Mouse (Mus musculus) embryonic facial prominence, embryonic 11.5 days (tissue): ENCODE data around the gene Fgd6. TPM values are rescaled to one million over a fixed set of nuclear protein-coding genes. Genes with fewer than 3 reads are reported as not detected.

Source experiments
- ATAC-seq: fragments of 200-750 bp; cut with Nextera tagmentation; replicated peaks from 2 replicates; pipeline ENCODE4 v1.8.0; 2017; ENCODE audit warnings: low read depth; ENCODE audit not compliant: insufficient number of reproducible peaks, low FRiP score, low TSS enrichment
- DNase-seq: peaks from one replicate; pipeline ENCODE4 v3.0.0-alpha.2; 2015; ENCODE audit warnings: low spot score
- H3K27ac ChIP-seq: fragments of 300-500 bp; sonication (generic); replicated peaks from 2 replicates; pipeline ENCODE4 v1.5.1; 2014; ENCODE audit warnings: mild to moderate bottlenecking, low read depth, low read length, control low read depth
- H3K27me3 ChIP-seq: fragments of 300-500 bp; sonication (generic); 2 replicates; pipeline ENCODE4 v1.6.1; 2014; ENCODE audit warnings: mild to moderate bottlenecking, low read length, moderate library complexity, mixed read lengths; ENCODE audit not compliant: control insufficient read depth, insufficient read depth
- H3K36me3 ChIP-seq: fragments of 300-500 bp; sonication (generic); replicated peaks from 2 replicates; pipeline ENCODE4 v1.6.1; 2014; ENCODE audit warnings: low read depth, mild to moderate bottlenecking, low read length, moderate library complexity, mixed read lengths; ENCODE audit not compliant: control insufficient read depth, insufficient read depth
- H3K4me1 ChIP-seq: fragments of 300-500 bp; sonication (generic); 2 replicates; pipeline ENCODE4 v1.6.1; 2014; ENCODE audit warnings: low read length, mixed read lengths; ENCODE audit not compliant: control insufficient read depth, insufficient read depth
- H3K4me2 ChIP-seq: fragments of 300-500 bp; sonication (generic); 2 replicates; pipeline ENCODE4 v1.6.1; 2014; ENCODE audit warnings: low read depth, mild to moderate bottlenecking, control low read depth, low read length, moderate library complexity
- H3K4me3 ChIP-seq: fragments of 300-500 bp; sonication (generic); 2 replicates; pipeline ENCODE4 v1.5.1; 2014; ENCODE audit warnings: low read depth, low read length, control low read depth
- H3K9ac ChIP-seq: fragments of 300-500 bp; sonication (generic); replicated peaks from 2 replicates; pipeline ENCODE4 v1.6.1; 2014; ENCODE audit warnings: mild to moderate bottlenecking, control low read depth, low read length
- H3K9me3 ChIP-seq: fragments of 300-500 bp; sonication (generic); replicated peaks from 2 replicates; pipeline ENCODE4 v1.6.1; 2016; ENCODE audit warnings: mild to moderate bottlenecking, low read length, inconsistent platforms, mixed read lengths; ENCODE audit not compliant: control insufficient read depth
- WGBS: fragments of 180-500 bp; shearing (Covaris S2); extraction: QIAGEN DNeasy Blood & Tissue Kit; methylation state at CpG from one replicate; pipeline ENCODE4 v1.1.7; 2014; 5-methylcytosine and 5-hydroxymethylcytosine counted together
- polyA plus RNA-seq: library from polyadenylated mRNA; unstranded; fragments of >200 nt; fragmentation: Nextera tagmentation; extraction: Ambion mirVana; gene quantifications from 2 replicates; pipeline ENCODE4 v1.2.1, GENCODE M21; 2014

Gene Fgd6
- polyA plus RNA-seq, 1 experiment from 2014 or later = 4.4 TPM

GRCm38 (mm10) chr10:94133674-94134073 is 97.9 kb downstream of the Fgd6 start:
- Histone ChIP-seq H3K27ac (no peak overlapping the region), H3K4me2 (no peak overlapping the region), H3K9me3 (no peaks in the 10 kb centered on the region), H3K36me3 (no peaks in the 10 kb centered on the region), H3K9ac (no peak overlapping the region), H3K4me3 (no peak overlapping the region), H3K4me1 (no peaks in the 10 kb centered on the region), H3K27me3 (no peaks in the 10 kb centered on the region)
- ATAC-seq = no peak
- WGBS = 88% methylated on average over 7 of the region's 7 CpGs
- DNase-seq = no peak

- 92% methylated on average over 12 of the region's 12 CpGs for WGBS
- Histone ChIP-seq H3K27me3 (no peaks in the 10 kb centered on the region), H3K27ac (no peak overlapping the region), H3K9ac (no peak overlapping the region), H3K9me3 (no peaks in the 10 kb centered on the region), H3K4me3 (no peak overlapping the region), H3K4me1 (no peaks in the 10 kb centered on the region), H3K36me3 (no peaks in the 10 kb centered on the region), H3K4me2 (no peak overlapping the region)
- ATAC-seq = no peak
- no peak for DNase-seq
These were observed 99.0 kb downstream of the Fgd6 start for GRCm38 (mm10) chr10:94134535-94135390.

- 88% methylated on average over 10 of the region's 10 CpGs for WGBS
- no peaks in the 10 kb centered on the region for H3K36me3 ChIP-seq
- no peak overlapping the region for H3K9ac ChIP-seq
- no peaks in the 10 kb centered on the region for H3K27me3 ChIP-seq
- H3K4me1 ChIP-seq = no peaks in the 10 kb centered on the region
- no peak overlapping the region for H3K4me2 ChIP-seq
- H3K9me3 ChIP-seq = no peaks in the 10 kb centered on the region
- H3K27ac ChIP-seq = no peak overlapping the region
- ATAC-seq (no peak), DNase-seq (no peak)
- H3K4me3 ChIP-seq = no peak overlapping the region
These were observed 103.2 kb downstream of the Fgd6 start for GRCm38 (mm10) chr10:94138890-94139482.

GRCm38 (mm10) chr10:94140227-94140931 is 104.6 kb downstream of the Fgd6 start:
- H3K4me3 ChIP-seq = no peak overlapping the region
- no peaks in the 10 kb centered on the region for H3K36me3 ChIP-seq
- no peak overlapping the region for H3K27ac ChIP-seq
- H3K4me2 ChIP-seq = no peak overlapping the region
- ATAC-seq (no peak), DNase-seq (no peak)
- no peak overlapping the region for H3K9ac ChIP-seq
- H3K9me3 ChIP-seq = no peaks in the 10 kb centered on the region
- H3K4me1 ChIP-seq = no peaks in the 10 kb centered on the region
- WGBS = 80% methylated on average over 3 of the region's 3 CpGs
- H3K27me3 ChIP-seq = no peaks in the 10 kb centered on the region

GRCm38 (mm10) chr10:94142427-94142826 is 106.6 kb downstream of the Fgd6 start:
- no peak for DNase-seq
- H3K9ac ChIP-seq = no peak overlapping the region
- no peak for ATAC-seq
- H3K36me3 ChIP-seq = no peaks in the 10 kb centered on the region
- no peaks in the 10 kb centered on the region for H3K4me1 ChIP-seq
- no peak overlapping the region for H3K4me2 ChIP-seq
- no peak overlapping the region for H3K27ac ChIP-seq
- WGBS = 85% methylated on average over 3 of the region's 3 CpGs
- H3K9me3 ChIP-seq = no peaks in the 10 kb centered on the region
- H3K4me3 ChIP-seq = no peak overlapping the region
- H3K27me3 ChIP-seq = no peaks in the 10 kb centered on the region

GRCm38 (mm10) chr10:94144581-94144980 is 108.8 kb downstream of the Fgd6 start:
- no peaks in the 10 kb centered on the region for H3K9me3 ChIP-seq
- 91% methylated on average over 5 of the region's 5 CpGs for WGBS
- no peak for ATAC-seq

GRCm38 (mm10) chr10:94147391-94147755 is 111.6 kb downstream of the Fgd6 start:
- H3K4me1 ChIP-seq = peaks cover 6% of the 10 kb centered on the region
- WGBS = 13% methylated on average over 8 of the region's 8 CpGs
- ATAC-seq = peak; percentile 39; the same call in 1 of the 2 replicates
- peak overlapping the region; percentile 94; the same call in 1 of the 2 replicates for H3K9ac ChIP-seq
- H3K9me3 ChIP-seq = no peaks in the 10 kb centered on the region
- DNase-seq = no peak
- H3K4me2 ChIP-seq = peak overlapping the region; percentile 69
- peak overlapping the region; percentile 90 for H3K4me3 ChIP-seq
- H3K36me3 ChIP-seq = no peaks in the 10 kb centered on the region
- no peaks in the 10 kb centered on the region for H3K27me3 ChIP-seq
- no peak overlapping the region for H3K27ac ChIP-seq

More at GRCm38 (mm10) chr10:94144581-94144980, 108.8 kb downstream of the Fgd6 start:
- Histone ChIP-seq H3K4me1 (peaks cover 3% of the 10 kb centered on the region), H3K27me3 (no peaks in the 10 kb centered on the region), H3K9ac (no peak overlapping the region), H3K36me3 (no peaks in the 10 kb centered on the region), H3K4me2 (no peak overlapping the region), H3K4me3 (no peak overlapping the region), H3K27ac (no peak overlapping the region)
- no peak for DNase-seq
